Mouse (Mus musculus): ENCODE results near the gene Igfbp5. TPM values are rescaled to one million over a fixed set of nuclear protein-coding genes. Genes with fewer than 3 reads are reported as not detected.

Igfbp5 gene
- polyA plus RNA-seq (2012; fragmentation: generic; extraction: Trizol) = 1 to 10 TPM in 1 of 2 experiments, under 1 TPM in 1; 0.01 to 5.8 TPM

GRCm38 (mm10) chr1:72874287-72875211 is at the start of gene Igfbp5:
Gene Igfbp5 (minus strand): TSS chr1:72874884.

GRCm38 (mm10) chr1:72823751-72824706 is 50.7 kb downstream of the Igfbp5 start, which contains the start of gene Igfbp2:
Gene Igfbp2 (plus strand): TSS chr1:72824503.

Other genes with a start within 250 kb of the Igfbp5 start
- not detected for gene Ankar, start 174.3 kb downstream of the Igfbp5 start, polyA plus RNA-seq (2012; fragmentation: generic; extraction: Trizol)
- 1,000 to 10,000 TPM; 3,677 to 5,081 TPM for gene Rpl37a, start 163.6 kb downstream of the Igfbp5 start, polyA plus RNA-seq (2012; fragmentation: generic; extraction: Trizol)
- gene Igfbp2, start 50.4 kb downstream of the Igfbp5 start, polyA plus RNA-seq (2012; fragmentation: generic; extraction: Trizol) = not detected
- not detected for gene Tnp1, start 141.0 kb upstream of the Igfbp5 start, polyA plus RNA-seq (2012; fragmentation: generic; extraction: Trizol)